Mouse (Mus musculus): ENCODE data around the gene Ccnl1. TPM values are rescaled to one million over a fixed set of nuclear protein-coding genes. Genes with fewer than 3 reads are reported as not detected.

Ccnl1 gene
- polyA plus RNA-seq, 1 experiment from 2014 or later: 64.7 TPM

- no peak overlapping the region for H3K9ac ChIP-seq (ENCODE audit: low read depth, low read length)
- WGBS: 90% methylated on average over 8 of the region's 8 CpGs
- no peaks in the 10 kb centered on the region for H3K27me3 ChIP-seq (ENCODE audit: control insufficient read depth, insufficient read depth, low read depth, low read length)
- no peak overlapping the region for H3K4me3 ChIP-seq (ENCODE audit: low read depth, low read length)
- H3K27ac ChIP-seq (ENCODE audit: low read length): no peak overlapping the region
- no peaks in the 10 kb centered on the region for H3K36me3 ChIP-seq (ENCODE audit: control insufficient read depth, insufficient read depth, low read length)
- no peaks in the 10 kb centered on the region for H3K4me1 ChIP-seq (ENCODE audit: control insufficient read depth, insufficient read depth, low read length)
- H3K4me2 ChIP-seq (ENCODE audit: low read length): no peak overlapping the region
- 0 out of 2 replicates have a peak, but pooled peaks cover 2% of the 10 kb centered on the region for H3K9me3 ChIP-seq (replicated peaks; ENCODE audit: control insufficient read depth, low read length, poor library complexity, severe bottlenecking)
- no peak for ATAC-seq
These were observed 30.9 kb upstream of the Ccnl1 start for GRCm38 (mm10) chr3:65988711-65989495.

DNA sequence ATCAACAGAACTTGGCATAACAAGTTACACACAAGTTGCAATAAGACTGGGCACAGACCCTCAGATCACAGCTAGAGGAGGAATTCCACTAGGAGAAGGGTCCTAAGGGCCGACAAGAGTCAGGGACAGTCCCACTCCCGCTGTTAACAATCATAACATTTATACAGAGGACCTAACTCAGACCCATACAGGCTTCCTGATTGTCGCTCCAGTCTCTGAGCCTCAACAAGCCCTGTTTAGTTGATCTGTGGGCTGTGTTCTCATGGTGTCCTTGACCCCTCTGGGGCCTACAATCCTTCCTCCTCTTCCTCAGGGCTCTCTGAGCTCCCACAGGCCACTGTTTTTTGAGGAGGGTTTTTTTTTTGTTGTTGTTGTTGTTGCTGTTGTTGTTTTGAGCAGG lies 18.2 kb upstream of the Ccnl1 start:
- no peak overlapping the region for H3K9ac ChIP-seq (ENCODE audit: low read depth, low read length)
- H3K9me3 ChIP-seq (replicated peaks; ENCODE audit: control insufficient read depth, low read length, poor library complexity, severe bottlenecking): no peaks in the 10 kb centered on the region
- no peak for ATAC-seq
- H3K4me2 ChIP-seq (ENCODE audit: low read length): no peak overlapping the region
- H3K4me1 ChIP-seq (ENCODE audit: control insufficient read depth, insufficient read depth, low read length): peaks cover 9% of the 10 kb centered on the region
- H3K36me3 ChIP-seq (ENCODE audit: control insufficient read depth, insufficient read depth, low read length): no peaks in the 10 kb centered on the region
- H3K27me3 ChIP-seq (ENCODE audit: control insufficient read depth, insufficient read depth, low read depth, low read length): no peaks in the 10 kb centered on the region
- no peak overlapping the region for H3K4me3 ChIP-seq (ENCODE audit: low read depth, low read length)
- 0 out of 2 replicates have a peak overlapping the region, but pooled peaks have one; percentile 42 for H3K27ac ChIP-seq (ENCODE audit: low read length)
- WGBS: 47% methylated on average over 3 of the region's 3 CpGs

- H3K4me1 ChIP-seq (ENCODE audit: control insufficient read depth, insufficient read depth, low read length): peaks cover 9% of the 10 kb centered on the region
- no peaks in the 10 kb centered on the region for H3K9me3 ChIP-seq (replicated peaks; ENCODE audit: control insufficient read depth, low read length, poor library complexity, severe bottlenecking)
- H3K27me3 ChIP-seq (ENCODE audit: control insufficient read depth, insufficient read depth, low read depth, low read length): no peaks in the 10 kb centered on the region
- peak overlapping the region; percentile 53 for H3K4me2 ChIP-seq (ENCODE audit: low read length)
- peak overlapping the region; percentile 86 for H3K9ac ChIP-seq (ENCODE audit: low read depth, low read length)
- H3K27ac ChIP-seq (ENCODE audit: low read length): peak overlapping the region; percentile 98
- 0% methylated on average over 5 of the region's 5 CpGs for WGBS
- peak; percentile 31 for ATAC-seq
- H3K36me3 ChIP-seq (ENCODE audit: control insufficient read depth, insufficient read depth, low read length): no peaks in the 10 kb centered on the region
- H3K4me3 ChIP-seq (ENCODE audit: low read depth, low read length): peak overlapping the region; percentile 67
These were observed 17.3 kb upstream of the Ccnl1 start for GRCm38 (mm10) chr3:65975317-65975716.

DNA sequence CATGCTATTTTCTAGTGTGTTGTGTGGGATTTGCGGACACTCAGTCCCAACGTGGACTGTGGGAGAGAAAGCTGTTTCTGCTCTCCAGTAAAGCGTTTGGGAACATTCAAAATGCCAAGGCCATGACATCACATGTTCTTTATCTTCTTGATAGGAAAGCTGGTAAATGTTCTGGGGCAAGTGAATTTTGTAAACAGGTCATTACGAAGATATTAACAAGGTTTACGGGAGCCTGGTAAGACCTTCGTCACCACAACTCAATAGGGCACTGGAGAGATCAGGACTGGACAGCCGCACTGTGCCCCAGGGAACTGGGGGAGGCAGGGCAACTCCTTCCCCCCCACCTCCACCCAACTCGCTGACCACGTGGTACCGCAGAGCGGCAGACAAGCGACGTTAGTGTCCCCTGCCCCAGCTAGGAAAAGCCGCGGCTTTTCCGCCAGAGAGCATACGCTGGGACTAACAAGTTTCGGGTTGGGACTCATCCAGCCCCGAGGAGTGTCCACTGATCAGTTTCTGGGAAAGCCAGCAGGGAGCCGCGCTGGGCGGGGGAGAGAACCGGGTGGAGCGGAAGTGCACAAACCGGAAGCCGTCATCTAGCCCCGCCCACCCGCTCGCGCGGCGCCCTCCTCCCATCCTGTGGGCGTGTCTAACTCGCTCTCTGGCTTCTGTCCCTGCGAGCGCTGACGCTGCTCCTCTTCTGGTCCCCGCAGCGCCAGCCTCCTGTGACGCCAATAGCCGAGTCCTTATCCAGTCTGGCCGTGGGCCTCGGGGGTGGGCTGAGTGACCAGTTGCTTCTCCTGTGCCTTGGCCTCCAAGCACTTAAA lies 16.4 kb upstream of the Ccnl1 start:
- Histone ChIP-seq H3K36me3 (ENCODE audit: control insufficient read depth, insufficient read depth, low read length) (no peaks in the 10 kb centered on the region), H3K9ac (ENCODE audit: low read depth, low read length) (peak overlapping the region; percentile 86), H3K4me3 (ENCODE audit: low read depth, low read length) (peak overlapping the region; percentile 67), H3K4me1 (ENCODE audit: control insufficient read depth, insufficient read depth, low read length) (peaks cover 9% of the 10 kb centered on the region), H3K27ac (ENCODE audit: low read length) (peak overlapping the region; percentile 98), H3K27me3 (ENCODE audit: control insufficient read depth, insufficient read depth, low read depth, low read length) (no peaks in the 10 kb centered on the region), H3K9me3 (replicated peaks; ENCODE audit: control insufficient read depth, low read length, poor library complexity, severe bottlenecking) (no peaks in the 10 kb centered on the region), H3K4me2 (ENCODE audit: low read length) (peak overlapping the region; percentile 53)
- peak; percentile 96 for ATAC-seq
- under 1% methylated on average over 43 of the region's 43 CpGs for WGBS

DNA sequence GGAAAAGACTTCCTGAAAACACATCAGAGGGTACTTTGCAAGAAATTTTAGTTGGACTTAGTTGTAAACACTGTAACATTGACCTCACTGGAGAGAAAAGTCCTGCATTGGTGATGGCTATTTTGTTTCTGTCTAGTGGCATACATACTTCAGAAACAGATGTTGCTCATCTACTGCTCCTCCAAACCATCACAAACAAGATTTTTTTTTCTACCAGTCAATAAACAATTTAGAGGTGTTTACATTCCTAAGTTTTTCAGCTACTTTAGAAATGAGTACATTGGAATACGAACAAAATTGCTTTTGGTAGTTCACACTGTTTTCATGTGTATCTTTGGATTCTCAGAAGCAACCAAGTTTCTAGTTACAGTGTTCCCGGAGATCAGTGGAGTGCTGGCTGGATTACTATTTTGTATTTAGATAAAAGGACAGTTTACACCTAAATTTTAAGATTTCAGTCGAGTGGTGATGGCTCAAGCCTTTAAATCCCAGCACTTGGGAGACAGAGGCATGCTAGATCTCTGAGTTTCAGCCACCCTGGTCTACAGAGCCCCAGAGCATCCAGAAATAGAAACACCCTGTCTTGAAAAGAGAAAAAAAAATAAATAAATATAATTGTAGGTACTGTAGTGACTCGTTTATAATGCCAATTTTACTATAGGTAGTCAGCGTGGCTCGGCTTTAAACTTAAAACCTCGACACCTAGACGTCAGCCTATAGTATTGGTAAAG lies 15.6 kb upstream of the Ccnl1 start:
- Histone ChIP-seq H3K9me3 (replicated peaks; ENCODE audit: control insufficient read depth, low read length, poor library complexity, severe bottlenecking) (no peaks in the 10 kb centered on the region), H3K36me3 (ENCODE audit: control insufficient read depth, insufficient read depth, low read length) (no peaks in the 10 kb centered on the region), H3K27me3 (ENCODE audit: control insufficient read depth, insufficient read depth, low read depth, low read length) (no peaks in the 10 kb centered on the region), H3K4me2 (ENCODE audit: low read length) (peak overlapping the region; percentile 53), H3K4me3 (ENCODE audit: low read depth, low read length) (peak overlapping the region; percentile 67), H3K9ac (ENCODE audit: low read depth, low read length) (peak overlapping the region; percentile 86), H3K27ac (ENCODE audit: low read length) (peak overlapping the region; percentile 98), H3K4me1 (ENCODE audit: control insufficient read depth, insufficient read depth, low read length) (peaks cover 9% of the 10 kb centered on the region)
- no peak; the same call in 1 of the 2 replicates for ATAC-seq
- WGBS: 35% methylated on average over 8 of the region's 8 CpGs

DNA sequence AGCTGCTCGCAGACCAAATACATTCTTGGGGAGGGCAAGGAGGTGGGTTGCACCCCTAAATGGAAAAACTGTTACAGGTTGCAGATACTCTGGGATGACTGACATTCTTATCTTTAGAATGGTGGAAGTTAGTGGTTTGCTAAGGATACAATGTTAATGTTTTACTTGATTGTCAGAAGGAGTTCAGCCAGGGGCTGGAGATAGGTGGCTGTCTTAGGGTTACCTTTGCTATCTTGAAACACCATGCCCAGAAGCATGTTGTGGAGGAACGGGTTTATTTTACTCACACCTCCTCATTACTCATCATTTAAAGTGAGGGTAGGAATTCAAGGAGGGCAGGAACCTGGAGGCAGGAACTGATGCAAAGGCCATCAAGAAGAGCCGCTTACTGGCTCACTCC lies 11.1 kb upstream of the Ccnl1 start:
- 96% methylated on average over 3 of the region's 3 CpGs for WGBS
- Histone ChIP-seq H3K9me3 (replicated peaks; ENCODE audit: control insufficient read depth, low read length, poor library complexity, severe bottlenecking) (no peaks in the 10 kb centered on the region), H3K4me3 (ENCODE audit: low read depth, low read length) (no peak overlapping the region), H3K4me1 (ENCODE audit: control insufficient read depth, insufficient read depth, low read length) (peaks cover 3% of the 10 kb centered on the region; the same call in 1 of the 2 replicates), H3K36me3 (ENCODE audit: control insufficient read depth, insufficient read depth, low read length) (no peaks in the 10 kb centered on the region), H3K4me2 (ENCODE audit: low read length) (no peak overlapping the region), H3K9ac (ENCODE audit: low read depth, low read length) (no peak overlapping the region), H3K27ac (ENCODE audit: low read length) (no peak overlapping the region), H3K27me3 (ENCODE audit: control insufficient read depth, insufficient read depth, low read depth, low read length) (no peaks in the 10 kb centered on the region)
- no peak for ATAC-seq

- no peak overlapping the region for H3K27ac ChIP-seq (ENCODE audit: low read length)
- WGBS: 97% methylated on average over 1 of the region's 1 CpGs
- no peak overlapping the region for H3K4me2 ChIP-seq (ENCODE audit: low read length)
- H3K9me3 ChIP-seq (replicated peaks; ENCODE audit: control insufficient read depth, low read length, poor library complexity, severe bottlenecking): no peaks in the 10 kb centered on the region
- H3K4me3 ChIP-seq (ENCODE audit: low read depth, low read length): no peak overlapping the region
- H3K36me3 ChIP-seq (ENCODE audit: control insufficient read depth, insufficient read depth, low read length): no peaks in the 10 kb centered on the region
- no peaks in the 10 kb centered on the region for H3K4me1 ChIP-seq (ENCODE audit: control insufficient read depth, insufficient read depth, low read length)
- no peak overlapping the region for H3K9ac ChIP-seq (ENCODE audit: low read depth, low read length)
- no peaks in the 10 kb centered on the region for H3K27me3 ChIP-seq (ENCODE audit: control insufficient read depth, insufficient read depth, low read depth, low read length)
- ATAC-seq: no peak
These were observed 8.3 kb upstream of the Ccnl1 start for GRCm38 (mm10) chr3:65966360-65966759.

DNA sequence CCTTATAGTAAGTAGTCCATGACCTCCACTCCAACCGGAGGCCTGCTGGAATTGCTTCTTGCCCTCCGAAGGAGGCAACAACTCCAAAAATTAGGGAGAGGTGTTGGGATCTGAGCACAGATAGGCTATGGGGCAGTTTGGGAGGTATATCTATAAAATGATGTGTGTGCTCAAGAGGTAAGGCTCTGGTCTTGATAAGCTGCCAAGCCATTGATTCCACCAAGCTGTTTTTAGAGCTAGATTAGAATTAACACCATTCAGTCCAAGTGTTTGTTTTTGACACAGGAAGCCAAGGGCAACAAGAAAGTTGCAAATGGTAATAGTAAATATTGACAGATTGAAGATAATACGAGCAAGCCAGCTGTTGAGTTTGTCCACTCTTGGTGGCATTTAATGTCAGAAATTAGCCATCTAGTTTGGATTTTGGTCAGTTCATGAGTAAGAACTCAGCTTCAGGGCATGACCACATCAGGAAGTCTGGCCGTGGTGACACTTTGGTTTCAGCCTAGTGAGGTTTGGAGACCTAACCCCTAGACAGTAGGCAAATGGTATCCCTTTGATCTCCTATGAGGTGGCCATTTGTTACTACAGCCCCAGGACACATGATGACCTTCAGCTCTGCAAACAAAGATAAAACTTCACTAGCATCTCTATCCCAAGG lies 4.4 kb upstream of the Ccnl1 start:
- H3K4me2 ChIP-seq (ENCODE audit: low read length): no peak overlapping the region
- H3K27me3 ChIP-seq (ENCODE audit: control insufficient read depth, insufficient read depth, low read depth, low read length): no peaks in the 10 kb centered on the region
- H3K9ac ChIP-seq (ENCODE audit: low read depth, low read length): no peak overlapping the region
- H3K4me1 ChIP-seq (ENCODE audit: control insufficient read depth, insufficient read depth, low read length): peaks cover 5% of the 10 kb centered on the region
- no peak for ATAC-seq
- 86% methylated on average over 4 of the region's 4 CpGs for WGBS
- no peak overlapping the region for H3K4me3 ChIP-seq (ENCODE audit: low read depth, low read length)
- H3K36me3 ChIP-seq (ENCODE audit: control insufficient read depth, insufficient read depth, low read length): no peaks in the 10 kb centered on the region
- no peaks in the 10 kb centered on the region for H3K9me3 ChIP-seq (replicated peaks; ENCODE audit: control insufficient read depth, low read length, poor library complexity, severe bottlenecking)
- H3K27ac ChIP-seq (ENCODE audit: low read length): no peak overlapping the region

All from midbrain, embryonic 16.5 days (tissue).